Mouse (Mus musculus): ENCODE data around the gene Ssh1.

DNA sequence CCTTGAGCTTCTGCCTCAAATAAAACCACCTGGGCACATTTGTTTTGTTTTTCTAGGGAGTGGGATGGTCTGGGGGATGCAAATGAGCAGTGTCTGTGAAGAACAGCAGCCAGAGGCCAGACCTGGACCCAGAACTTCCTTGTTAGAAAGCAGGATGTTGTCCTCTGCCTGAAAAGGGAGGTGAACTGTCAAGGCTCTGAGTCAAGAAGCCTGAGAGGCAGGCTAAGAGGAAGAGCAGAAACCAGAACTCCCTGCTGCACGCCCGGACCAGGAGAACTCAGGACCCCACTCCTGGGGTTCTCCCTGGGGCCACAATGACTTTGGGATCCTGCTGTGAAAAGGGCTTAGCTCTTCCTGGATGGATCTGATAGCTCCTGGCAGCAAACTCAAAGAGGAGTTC lies 8.0 kb downstream of the Ssh1 start:
- TF ChIP-seq CTCF (IDR thresholded peaks at IDR 0.05; ENCODE audit: low read depth) (no peak), EP300 (IDR thresholded peaks at IDR 0.05; ENCODE audit: low read depth) (no peak)
